Mouse (Mus musculus) ES-Bruce4 (cell line): Measurements from ENCODE around the gene Nr0b2.

Experiments used
- CTCF ChIP-seq: IDR thresholded peaks from one replicate; pipeline ENCODE4 v1.8.1; 2011; ENCODE audit warnings: low read depth, low read length
- EP300 ChIP-seq: IDR thresholded peaks from 2 replicates; pipeline ENCODE4 v1.6.1; 2011; ENCODE audit warnings: low read depth, low read length; ENCODE audit not compliant: insufficient read depth
- POLR2A ChIP-seq: IDR thresholded peaks from one replicate; pipeline ENCODE4 v1.8.1; 2011; ENCODE audit warnings: low read length; ENCODE audit not compliant: insufficient read depth

GRCm38 (mm10) chr4:133601721-133602218, 48.6 kb downstream of the Nr0b2 start, which contains the start of gene Sfn:
- TF ChIP-seq CTCF (peak; percentile 88), POLR2A (peak; percentile 98), EP300 (peak; percentile 41; the same call in 1 of the 2 replicates)
